Mouse (Mus musculus): Measurements from ENCODE around the gene Tmem141.

The Tmem141 gene

DNA sequence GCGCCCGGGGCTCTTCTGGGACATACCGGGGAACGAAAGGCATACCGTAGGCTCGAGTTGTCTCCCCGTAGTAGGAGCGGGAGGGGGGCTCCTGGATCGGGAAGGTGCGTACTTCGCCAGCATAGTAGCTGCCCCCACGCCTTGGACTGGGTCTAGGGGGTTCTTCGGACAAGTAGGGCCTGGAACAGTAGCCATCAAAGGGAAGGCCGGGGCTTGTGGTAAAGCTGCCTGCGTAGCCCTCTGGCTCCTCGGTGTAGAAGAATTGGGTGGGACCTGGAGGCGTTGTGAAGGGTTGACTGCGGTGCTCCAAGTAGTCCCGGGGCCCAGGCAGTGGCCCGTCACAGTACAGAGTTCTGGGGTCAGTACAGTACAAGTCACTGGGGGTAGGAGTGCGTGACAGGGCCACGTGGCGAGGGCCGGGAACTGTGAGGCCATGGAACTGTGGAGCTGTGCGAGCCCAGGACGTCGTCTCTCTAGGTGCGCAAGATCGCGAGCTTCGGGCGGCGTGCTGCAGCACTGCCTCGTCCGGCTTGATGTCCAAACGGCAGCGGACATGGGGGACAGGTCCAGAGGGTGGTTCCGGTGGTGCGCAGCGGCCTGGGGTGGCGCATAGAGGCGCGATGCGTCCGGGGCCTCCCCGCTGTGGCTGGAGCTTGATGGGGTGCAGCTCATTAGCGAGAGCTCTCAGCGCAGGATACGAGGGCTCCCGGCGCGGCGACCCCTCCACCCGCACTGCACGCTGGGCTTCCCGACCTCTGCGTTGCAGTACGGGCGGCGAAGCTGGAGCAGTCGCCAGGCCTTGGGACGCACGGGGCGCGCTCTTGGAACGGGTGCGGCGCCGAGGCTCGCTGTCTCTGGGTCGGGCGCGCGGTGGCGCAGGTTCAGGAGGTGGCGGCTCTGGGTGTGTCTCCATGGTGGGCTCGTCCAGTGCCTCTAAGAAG is 42.7 kb downstream of the Tmem141 start:
- in situ Hi-C loops (cut with MboI; ENCODE audit: unreplicated experiment in 2 of 2): no loop called here

DNA sequence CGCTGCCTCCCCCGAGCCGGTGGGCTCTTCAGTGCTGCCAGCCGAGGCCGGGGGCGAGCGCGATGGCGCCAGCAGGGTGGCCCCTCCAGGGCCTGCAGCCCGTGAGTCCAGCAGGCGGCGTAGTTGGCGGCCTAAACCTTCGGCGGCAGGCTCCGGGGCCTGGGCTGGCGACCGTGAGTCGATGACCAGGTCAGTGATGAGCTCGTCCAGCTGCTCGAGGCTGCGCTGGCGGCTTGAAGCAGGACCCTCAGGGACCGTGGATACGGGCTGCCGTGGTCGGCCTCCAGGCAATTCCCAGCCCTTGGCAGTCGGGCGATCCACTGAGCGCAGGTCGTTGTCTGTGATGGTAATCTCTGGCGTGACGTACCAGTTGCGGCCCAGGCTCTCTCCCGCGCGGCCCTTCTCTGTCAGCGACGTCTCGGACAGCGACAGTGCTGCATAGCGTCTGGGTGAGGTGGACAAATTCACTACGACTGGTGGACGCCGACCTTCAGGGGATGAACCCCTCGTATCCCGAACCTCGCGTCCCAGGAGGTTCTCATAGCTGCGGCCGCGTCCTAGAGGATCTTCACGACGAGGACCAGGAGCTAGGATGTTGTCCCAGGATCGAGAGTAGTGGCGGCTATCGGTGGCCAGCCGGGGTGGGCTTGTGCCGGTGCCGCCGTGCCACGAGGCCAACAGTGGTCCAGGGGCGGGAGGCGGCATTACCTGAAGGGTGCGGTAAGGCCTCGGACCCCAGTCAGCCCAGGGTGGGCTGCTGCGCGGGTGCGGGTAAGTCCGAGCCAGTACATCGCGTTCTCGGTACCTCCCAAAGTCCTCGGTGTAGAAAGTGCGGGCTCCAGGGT is 43.6 kb downstream of the Tmem141 start:
- in situ Hi-C loops (cut with MboI; ENCODE audit: unreplicated experiment in 2 of 2): no loop called here

DNA sequence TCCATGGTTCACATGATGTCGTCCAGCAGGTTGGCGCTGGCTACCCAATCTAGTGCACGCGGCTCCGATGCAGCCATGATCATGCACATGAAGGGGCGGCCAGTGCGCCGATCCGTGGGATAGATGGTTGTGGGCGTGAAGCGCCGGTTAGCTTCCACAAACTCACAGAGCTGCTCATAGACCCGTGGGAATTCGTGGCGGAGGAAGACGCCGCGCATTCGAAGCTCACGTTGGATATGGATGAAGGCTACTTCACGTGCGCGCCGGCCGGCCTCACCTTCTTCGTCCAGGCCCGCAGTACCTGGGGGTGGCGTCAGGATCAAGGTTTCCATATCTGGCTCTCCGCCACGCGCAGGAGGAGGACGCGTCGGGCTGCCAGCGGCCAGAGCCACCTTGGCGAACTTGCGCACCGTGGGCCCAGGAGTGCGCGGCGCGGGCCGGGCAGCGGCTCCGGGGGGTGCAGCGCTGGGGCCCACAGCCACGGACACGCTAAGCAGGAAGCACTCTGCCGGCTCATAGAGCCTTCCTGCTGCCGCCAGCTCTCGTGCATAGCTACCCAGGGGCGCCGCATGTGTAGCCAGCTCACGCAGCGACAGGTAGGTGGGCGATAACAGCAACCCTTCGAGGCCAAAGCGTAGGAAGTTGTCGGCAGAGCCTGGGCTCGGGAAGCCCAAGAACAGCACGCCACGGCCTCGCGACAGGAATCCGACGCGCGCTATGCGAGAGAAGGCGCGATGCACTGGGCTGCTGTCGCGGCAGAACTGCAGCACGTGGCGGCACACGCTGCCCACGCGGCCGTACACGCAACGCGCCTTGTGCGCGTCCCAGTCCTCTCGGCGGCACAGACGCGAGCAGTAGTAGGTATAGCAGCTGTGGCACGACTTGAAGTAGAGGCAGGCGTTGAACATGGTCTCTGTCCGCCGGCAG is 44.6 kb downstream of the Tmem141 start:
- in situ Hi-C loops (cut with MboI; ENCODE audit: unreplicated experiment in 2 of 2): no loop called here

DNA sequence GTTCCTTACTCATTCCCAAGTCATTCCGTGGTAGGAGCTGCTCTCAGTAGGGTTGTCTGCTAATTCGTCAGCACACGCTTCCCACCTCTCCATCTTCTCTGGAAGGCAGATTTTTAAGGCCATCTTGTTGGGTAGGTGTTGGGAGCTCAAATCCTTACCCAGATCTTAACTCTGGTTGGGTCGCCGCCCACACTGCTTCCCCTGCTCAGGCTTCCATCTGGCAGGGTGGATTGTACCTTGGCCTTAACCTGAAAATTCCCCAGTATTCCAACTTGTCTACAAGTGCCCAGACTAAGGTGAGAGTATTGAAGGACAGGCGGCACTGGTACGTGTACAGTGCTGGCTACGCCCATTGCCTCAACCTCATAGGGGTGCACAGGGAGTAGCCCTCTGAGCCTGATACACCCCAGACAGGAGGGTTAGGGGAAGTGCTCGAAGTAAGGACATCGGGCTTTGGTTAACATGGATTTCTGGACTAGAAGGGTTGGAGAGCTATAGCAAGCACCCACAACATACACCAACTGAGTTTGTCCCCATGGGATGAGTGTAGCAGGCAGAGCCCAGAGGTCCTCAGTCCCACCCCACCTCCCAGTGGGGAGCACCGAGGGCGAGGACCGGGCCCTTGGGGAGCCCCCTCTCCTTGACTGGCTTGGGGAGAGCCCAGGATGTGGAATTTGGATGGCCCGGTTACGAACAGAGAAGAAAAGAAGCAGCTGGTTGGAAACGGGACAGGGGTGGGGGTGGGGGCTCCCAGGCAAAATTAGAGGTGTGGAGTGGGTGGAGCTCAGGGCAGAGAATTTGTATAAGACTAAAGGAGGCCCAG is 45.6 kb downstream of the Tmem141 start:
- in situ Hi-C loops (cut with MboI; ENCODE audit: unreplicated experiment in 2 of 2): no loop called here

DNA sequence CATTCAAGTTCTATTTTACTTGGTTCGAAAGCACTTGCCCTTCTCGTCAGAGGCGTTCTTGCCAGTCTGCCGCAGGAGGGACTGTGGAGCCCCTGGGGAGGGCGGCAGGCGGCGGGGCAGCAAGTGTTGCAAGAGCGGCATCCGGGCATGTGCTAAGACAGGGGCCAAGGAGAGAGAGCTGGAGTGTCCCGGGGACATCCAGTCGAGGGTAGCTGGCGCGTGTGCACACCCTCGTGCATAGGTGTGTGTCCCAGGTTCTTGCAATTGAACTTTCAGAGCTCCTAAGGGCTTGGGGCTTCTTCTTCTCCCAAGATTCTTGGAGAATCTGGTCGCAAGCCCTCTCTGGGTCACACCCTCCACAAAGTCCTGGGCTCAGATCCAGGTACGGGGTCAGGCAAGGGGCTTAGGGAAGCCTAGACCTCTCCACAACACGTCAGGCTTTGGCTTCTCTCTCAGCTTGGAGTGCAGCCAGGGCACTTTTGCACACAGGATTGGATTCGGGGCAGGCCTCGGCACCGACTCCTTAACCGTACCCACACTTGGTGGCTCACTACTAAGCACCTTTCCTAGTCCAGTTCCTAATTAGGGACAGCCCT is 46.3 kb downstream of the Tmem141 start:
- in situ Hi-C loops (cut with MboI; ENCODE audit: unreplicated experiment in 2 of 2): no loop called here

DNA sequence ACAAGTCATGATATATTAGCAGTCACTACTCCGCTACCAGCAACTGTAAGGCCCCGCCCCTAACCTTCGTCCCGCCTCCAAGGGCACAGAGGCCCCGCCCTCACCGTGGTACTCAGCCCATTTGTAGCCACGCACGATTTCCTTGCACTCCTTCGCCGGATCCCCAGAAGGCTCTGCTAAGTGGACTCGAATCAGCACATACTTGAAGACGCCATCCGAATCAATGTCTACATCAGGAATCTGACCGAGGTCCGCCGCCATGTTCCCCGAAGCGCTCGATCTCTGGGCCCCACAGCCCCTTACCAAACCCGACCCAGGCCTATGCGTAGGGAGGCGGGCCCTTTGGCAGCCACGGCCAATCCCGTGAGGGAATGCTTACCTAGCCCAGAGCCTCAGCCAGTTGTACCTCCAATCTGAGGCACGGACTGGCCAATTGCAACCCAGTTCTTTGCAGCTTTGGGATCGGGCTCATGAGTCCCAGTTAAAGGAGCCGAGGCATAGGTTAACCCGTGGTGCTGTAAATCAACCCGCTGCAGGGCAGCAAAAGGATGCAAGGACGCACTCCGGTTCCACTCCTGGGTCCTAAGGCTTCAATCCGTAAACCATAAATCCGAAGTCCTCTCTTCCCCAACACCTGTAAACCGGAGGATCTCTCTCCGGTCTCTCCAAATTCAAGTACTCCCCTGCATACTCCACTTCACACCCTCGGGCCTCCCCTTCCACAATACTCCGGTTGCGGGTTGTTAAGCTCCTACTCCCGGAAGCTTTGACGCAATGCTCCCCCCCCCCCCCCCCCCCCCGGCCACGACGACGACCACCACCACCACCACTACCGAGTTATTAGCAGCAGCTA is 47.0 kb downstream of the Tmem141 start, which contains the start of the genes Mamdc4 and Phpt1:
TSS of gene Mamdc4 (minus strand) at position 267 of the 853 bp plus-strand sequence.
TSS of gene Phpt1 (minus strand) at position 646 of the 853 bp plus-strand sequence.
- in situ Hi-C loops (cut with MboI; ENCODE audit: unreplicated experiment in 2 of 2): no loop called here

DNA sequence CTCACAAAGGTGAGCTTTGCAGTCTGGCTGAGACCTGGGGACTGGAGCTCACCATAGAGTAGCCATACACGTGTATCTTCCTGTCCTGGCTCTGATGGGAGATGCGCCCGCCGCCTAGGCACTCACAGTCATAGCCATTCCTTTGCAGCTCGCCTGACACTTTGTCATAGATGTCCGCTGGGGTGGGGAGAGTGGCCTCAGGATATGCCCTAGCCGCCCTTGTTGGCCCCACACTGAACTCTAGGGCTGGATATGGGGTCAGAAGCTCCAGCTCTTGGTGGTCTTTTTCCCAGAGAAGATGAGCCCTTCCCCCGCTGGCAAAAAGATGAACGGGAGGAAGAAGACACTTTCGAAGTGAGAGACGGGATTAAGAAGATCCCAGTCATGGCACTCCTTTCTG is 47.7 kb downstream of the Tmem141 start:
- in situ Hi-C loops (cut with MboI; ENCODE audit: unreplicated experiment in 2 of 2): no loop called here

DNA sequence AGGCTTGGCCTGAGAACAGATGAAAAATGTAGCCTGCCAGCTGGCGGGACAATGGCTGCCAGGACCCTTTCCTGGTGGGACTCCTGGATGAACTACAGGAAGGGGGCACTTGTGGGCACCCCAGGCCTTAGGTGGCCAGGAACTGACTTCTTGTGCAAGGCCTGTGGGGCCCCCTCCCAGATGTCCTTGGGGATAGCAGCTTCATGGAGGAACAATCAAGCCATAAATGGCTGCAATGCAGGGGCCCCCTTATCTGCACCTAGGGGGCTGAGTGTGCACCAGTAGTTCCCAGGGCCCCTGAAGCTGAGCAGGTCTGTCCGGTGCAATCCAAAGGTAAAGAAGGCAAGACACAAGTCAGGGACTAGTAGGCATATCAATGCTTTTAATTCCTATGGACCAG is 48.7 kb downstream of the Tmem141 start:
- in situ Hi-C loops (cut with MboI; ENCODE audit: unreplicated experiment in 2 of 2): no loop called here

DNA sequence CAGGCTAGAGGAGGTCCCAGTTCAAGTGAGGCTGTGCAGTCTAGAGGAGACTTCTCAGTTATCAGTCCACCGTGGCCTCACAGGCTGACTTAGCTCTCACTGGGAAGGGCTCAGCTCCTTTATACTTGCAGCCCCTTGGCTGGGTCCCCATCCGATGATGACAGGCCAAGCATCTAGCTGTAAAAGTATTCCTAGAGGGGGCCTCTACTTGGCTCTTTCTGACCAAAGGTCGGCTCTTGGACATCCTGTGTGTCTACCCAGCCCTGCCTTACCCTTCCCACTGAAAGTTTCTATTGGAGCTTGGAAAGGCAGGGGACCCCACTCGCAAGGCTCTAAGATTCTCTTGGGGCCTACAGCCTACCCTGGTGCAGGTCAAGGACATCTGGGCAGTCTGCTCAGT is 50.6 kb downstream of the Tmem141 start:
- in situ Hi-C loops (cut with MboI; ENCODE audit: unreplicated experiment in 2 of 2): no loop called here
